Mouse (Mus musculus) megakaryocyte, embryonic 14.5 days (primary cell): ENCODE data around the gene Enpp1.

Experiments used
- FLI1 ChIP-seq: IDR thresholded peaks from 2 replicates; pipeline ENCODE4 v1.6.1; 2012; ENCODE audit warnings: low read length, inconsistent platforms, mixed read lengths
- GATA1 ChIP-seq: IDR thresholded peaks from 3 replicates; pipeline ENCODE4 v1.6.1; 2012; ENCODE audit warnings: mixed read lengths, low read length, inconsistent platforms, borderline replicate concordance

GRCm38 (mm10) chr10:24712901-24713300, 942 bp upstream of the Enpp1 start:
- TF ChIP-seq GATA1, result no peak
- no peak for TF ChIP-seq FLI1
